ENCODE assay signal across 10 mouse cellular contexts in genomic region chr4:41665009-41665675, GRCm38 (mm10). TPM values are rescaled to one million over a fixed set of nuclear protein-coding genes. Genes with fewer than 3 reads are reported as not detected.
DNase-seq lines count a peak whose midpoint lies in the region; ATAC-seq and TF ChIP-seq lines count a peak whose summit lies in the region.
"Had no signal": no experiment of that assay in that cellular context is flagged by ENCODE, and none has a peak within 500 bp of the region (broad histone marks: within the 10 kb centered on the region; RNA-seq: fewer than 3 reads in every experiment).

No protein-coding gene starts in this region.

- 14% methylated on average over 1 of the region's 8 CpGs for WGBS in lung, postnatal 0 days
- WGBS in intestine, embryonic 16.5 days, result 6% methylated on average over 5 of the region's 8 CpGs
- WGBS in neural tube, embryonic 14.5 days, result 13% methylated on average over 5 of the region's 8 CpGs

- no peak overlapping the region for H3K9ac ChIP-seq in lung, postnatal 0 days (replicated peaks; ENCODE audit: low read depth)
- H3K9ac ChIP-seq in intestine, embryonic 16.5 days (ENCODE audit: low read depth, low read length), result 0 out of 2 replicates have a peak overlapping the region, but pooled peaks have one; percentile 11
- no peak overlapping the region for H3K9ac ChIP-seq in neural tube, embryonic 14.5 days (replicated peaks; ENCODE audit: low read depth, low read length)

- ATAC-seq in lung, postnatal 0 days, result peak; percentile 41; the same call in 1 of the 2 replicates
- 0 out of 2 replicates have a peak, but pooled peaks have one; percentile 32 for ATAC-seq in intestine, embryonic 16.5 days
- ATAC-seq in neural tube, embryonic 14.5 days (ENCODE audit: low read depth), result 0 out of 2 replicates have a peak, but pooled peaks have one; percentile 5

- no peak for TF ChIP-seq EP300 in lung, postnatal 0 days (IDR thresholded peaks at IDR 0.05)

- H3K27me3 ChIP-seq in lung, postnatal 0 days (replicated peaks; ENCODE audit: insufficient read depth, low read length), result no peaks in the 10 kb centered on the region
- H3K27me3 ChIP-seq in intestine, embryonic 16.5 days (replicated peaks; ENCODE audit: control insufficient read depth, insufficient read depth, low read length), result 0 out of 2 replicates have a peak, but pooled peaks cover 3% of the 10 kb centered on the region
- H3K27me3 ChIP-seq in neural tube, embryonic 14.5 days (ENCODE audit: control insufficient read depth, insufficient read depth, low read length), result no peaks in the 10 kb centered on the region

- no peak for TF ChIP-seq CTCF in lung, postnatal 0 days (IDR thresholded peaks at IDR 0.05)

- no peak overlapping the region for H3K4me2 ChIP-seq in lung, postnatal 0 days (replicated peaks; ENCODE audit: low read depth, low read length)
- H3K4me2 ChIP-seq in intestine, embryonic 16.5 days (ENCODE audit: low read depth, low read length), result no peak overlapping the region
- H3K4me2 ChIP-seq in neural tube, embryonic 14.5 days (ENCODE audit: low read depth, low read length), result no peak overlapping the region

- no peak overlapping the region for H3K4me3 ChIP-seq in lung, postnatal 0 days (ENCODE audit: low read depth, low read length)
- H3K4me3 ChIP-seq in intestine, embryonic 16.5 days (ENCODE audit: low read length), result no peak overlapping the region
- no peak overlapping the region for H3K4me3 ChIP-seq in neural tube, embryonic 14.5 days (ENCODE audit: low read depth, low read length)

- no peak overlapping the region for H3K27ac ChIP-seq in lung, postnatal 0 days (ENCODE audit: low read length)
- H3K27ac ChIP-seq in intestine, embryonic 16.5 days (ENCODE audit: low read length), result no peak overlapping the region
- no peak overlapping the region for H3K27ac ChIP-seq in neural tube, embryonic 14.5 days (ENCODE audit: low read depth, low read length)

- no peaks in the 10 kb centered on the region; the same call in 1 of the 2 replicates for H3K4me1 ChIP-seq in lung, postnatal 0 days (ENCODE audit: insufficient read depth, low read depth, low read length)
- peaks cover 18% of the 10 kb centered on the region for H3K4me1 ChIP-seq in intestine, embryonic 16.5 days (ENCODE audit: control insufficient read depth, insufficient read depth, low read length)
- H3K4me1 ChIP-seq in neural tube, embryonic 14.5 days (ENCODE audit: control insufficient read depth, insufficient read depth, low read length), result peaks cover 30% of the 10 kb centered on the region

- no peaks in the 10 kb centered on the region for H3K36me3 ChIP-seq in lung, postnatal 0 days (ENCODE audit: insufficient read depth, low read length)
- H3K36me3 ChIP-seq in intestine, embryonic 16.5 days (ENCODE audit: control insufficient read depth, insufficient read depth, low read length), result no peaks in the 10 kb centered on the region
- H3K36me3 ChIP-seq in neural tube, embryonic 14.5 days (ENCODE audit: control insufficient read depth, insufficient read depth, low read length), result no peaks in the 10 kb centered on the region

- DNase-seq in adrenal gland, adult (ENCODE audit: inconsistent age in 2 of 2, low spot score in 1 of 2), result peak; percentile 68 to 84
- DNase-seq in adrenal gland, adult 8-10 months, result no peak
- no peak for DNase-seq in lung, postnatal 0 days (ENCODE audit: low spot score)
- no peak for DNase-seq in lung, postnatal 10 days
- no peak for DNase-seq in layer of hippocampus, adult 11-12 months (ENCODE audit: low spot score)
- no peak for DNase-seq in right cerebral cortex, postnatal 25 days
- DNase-seq: layer of hippocampus, postnatal 36 days had no signal

- no peaks in the 10 kb centered on the region for H3K9me3 ChIP-seq in lung, postnatal 0 days (ENCODE audit: low read length)
- no peaks in the 10 kb centered on the region for H3K9me3 ChIP-seq in intestine, embryonic 16.5 days (ENCODE audit: control insufficient read depth, low read length)
- no peaks in the 10 kb centered on the region for H3K9me3 ChIP-seq in neural tube, embryonic 14.5 days (ENCODE audit: control insufficient read depth, low read length)

RNA-seq across cellular contexts. Expression of gene Enho, which starts 25.0 kb away (rescaled TPM):
- 1 to 10 TPM; 3.8 to 5.6 (median 4.9) TPM for total RNA-seq in adrenal gland, adult 8-10 months (2022)
- polyA plus RNA-seq in lung, postnatal 0 days (2015; fragmentation: Nextera tagmentation; extraction: Ambion mirVana), result 18.9 and 25.0 TPM in 2 replicates
- polyA plus RNA-seq in intestine, embryonic 16.5 days (2015; fragmentation: Nextera tagmentation; extraction: Ambion mirVana), result 7.6 and 8.7 TPM in 2 replicates
- polyA plus RNA-seq in neural tube, embryonic 14.5 days (2014; fragmentation: Nextera tagmentation; extraction: Ambion mirVana), result 109 and 134 TPM in 2 replicates
- total RNA-seq: neutrophil, adult 5-6 weeks had no signal

RNA-seq across cellular contexts. Expression of gene Cntfr, which starts 31.7 kb away (rescaled TPM):
- 10 to 100 TPM; 41.4 to 50.9 (median 48.4) TPM for total RNA-seq in adrenal gland, adult 8-10 months (2022)
- polyA plus RNA-seq in lung, postnatal 0 days (2015; fragmentation: Nextera tagmentation; extraction: Ambion mirVana), result 0.77 and 1.1 TPM in 2 replicates
- 5.5 and 5.6 TPM in 2 replicates for polyA plus RNA-seq in intestine, embryonic 16.5 days (2015; fragmentation: Nextera tagmentation; extraction: Ambion mirVana)
- polyA plus RNA-seq in neural tube, embryonic 14.5 days (2014; fragmentation: Nextera tagmentation; extraction: Ambion mirVana), result 15.6 and 19.9 TPM in 2 replicates
- total RNA-seq: neutrophil, adult 5-6 weeks had no signal

RNA-seq across cellular contexts. Expression of gene Il11ra1, which starts 34.6 kb away (rescaled TPM):
- 100 to 1,000 TPM in 2 of 4 experiments, 10 to 100 TPM in 2; 81.8 to 130 (median 112) TPM for total RNA-seq in adrenal gland, adult 8-10 months (2022)
- 62.1 and 72.6 TPM in 2 replicates for polyA plus RNA-seq in lung, postnatal 0 days (2015; fragmentation: Nextera tagmentation; extraction: Ambion mirVana)
- polyA plus RNA-seq in intestine, embryonic 16.5 days (2015; fragmentation: Nextera tagmentation; extraction: Ambion mirVana), result 113 and 125 TPM in 2 replicates
- 26.2 and 47.2 TPM in 2 replicates for polyA plus RNA-seq in neural tube, embryonic 14.5 days (2014; fragmentation: Nextera tagmentation; extraction: Ambion mirVana)

RNA-seq across cellular contexts. Expression of gene Rpp25l, which starts 48.2 kb away (rescaled TPM):
- 10 to 100 TPM; 35.0 to 44.4 (median 41.8) TPM for total RNA-seq in adrenal gland, adult 8-10 months (2022)
- polyA plus RNA-seq in lung, postnatal 0 days (2015; fragmentation: Nextera tagmentation; extraction: Ambion mirVana), result 45.6 and 51.8 TPM in 2 replicates
- 57.5 and 64.9 TPM in 2 replicates for polyA plus RNA-seq in intestine, embryonic 16.5 days (2015; fragmentation: Nextera tagmentation; extraction: Ambion mirVana)
- polyA plus RNA-seq in neural tube, embryonic 14.5 days (2014; fragmentation: Nextera tagmentation; extraction: Ambion mirVana), result 61.3 and 65.5 TPM in 2 replicates

RNA-seq across cellular contexts. Expression of gene Dctn3, which starts 57.8 kb away (rescaled TPM):
- 100 to 1,000 TPM; 113 to 133 (median 119) TPM for total RNA-seq in adrenal gland, adult 8-10 months (2022)
- 143 and 151 TPM in 2 replicates for polyA plus RNA-seq in lung, postnatal 0 days (2015; fragmentation: Nextera tagmentation; extraction: Ambion mirVana)
- 136 and 143 TPM in 2 replicates for polyA plus RNA-seq in intestine, embryonic 16.5 days (2015; fragmentation: Nextera tagmentation; extraction: Ambion mirVana)
- polyA plus RNA-seq in neural tube, embryonic 14.5 days (2014; fragmentation: Nextera tagmentation; extraction: Ambion mirVana), result 259 and 281 TPM in 2 replicates

Comparison
In these comparisons a context has a peak if more than half of its experiments do, and no peak if none do; other contexts are left out.
1. DNase-seq: peak in adrenal gland, adult (2 of 2); none in adrenal gland, adult 8-10 months (single experiment), lung, postnatal 0 days (single experiment), lung, postnatal 10 days (single experiment), layer of hippocampus, adult 11-12 months (single experiment) and right cerebral cortex, postnatal 25 days (single experiment).
2. Peak in every context shown above with its lines, with median percentiles within 50 percentile points of each other: ATAC-seq.